Mouse (Mus musculus) heart, postnatal 10 days (tissue): Measurements from ENCODE around the gene Ptprk. TPM values are rescaled to one million over a fixed set of nuclear protein-coding genes. Genes with fewer than 3 reads are reported as not detected.
A peak's percentile ranks its signal among the peaks of the same experiment; 100 is the strongest.

Experiments
- DNase-seq, 2 experiments: peaks; one replicate each; pipeline ENCODE4 v3.0.0; 2021
- intact Hi-C: fragments of 180-260 bp; cut with DNase I; formaldehyde crosslinking; loops from one replicate; pipeline ENCODE4 v1.15.1; 2025
- total RNA-seq, 2 experiments: library from RNA; stranded (reverse); gene quantifications; 2 replicates each; pipeline ENCODE4 v1.2.3; 2021

Ptprk gene
- 10 to 100 TPM; 45.4 to 50.1 TPM for total RNA-seq

GRCm38 (mm10) chr10:28074653-28075451, at the start of gene Ptprk:
TSS of gene Ptprk (plus strand) at chr10:28074820.
- peak; percentile 94 to 96 for DNase-seq
- intact Hi-C loops = loop anchor here (2.0 to 10.0 kb wide), 3 partner anchors 38 to 210 kb away; no protein-coding TSS in a partner anchor

- intact Hi-C loops = no loop called here
- no peak for DNase-seq
Observed at GRCm38 (mm10) chr10:28027791-28028190, 46.8 kb upstream of the Ptprk start.

- no peak for DNase-seq
- intact Hi-C loops = no loop called here
Observed at GRCm38 (mm10) chr10:28036456-28036855, 38.2 kb upstream of the Ptprk start.

GRCm38 (mm10) chr10:28054764-28055163, 19.9 kb upstream of the Ptprk start:
- intact Hi-C loops = no loop called here
- no peak for DNase-seq

GRCm38 (mm10) chr10:28059222-28059621, 15.4 kb upstream of the Ptprk start:
- intact Hi-C loops = no loop called here
- DNase-seq = no peak

- no peak for DNase-seq
- intact Hi-C loops = no loop called here
Observed at GRCm38 (mm10) chr10:28067997-28068396, 6.6 kb upstream of the Ptprk start.

GRCm38 (mm10) chr10:28073991-28074652, 498 bp upstream of the Ptprk start:
- DNase-seq = no peak
- intact Hi-C loops = loop anchor here (2.0 to 10.0 kb wide), 3 partner anchors 39 to 211 kb away; no protein-coding TSS in a partner anchor

- intact Hi-C loops = loop anchor here (2.0 to 10.0 kb wide), 2 partner anchors 37 to 209 kb away; no protein-coding TSS in a partner anchor
- DNase-seq = peak; percentile 58 to 62
Observed at GRCm38 (mm10) chr10:28075491-28076035, 943 bp downstream of the Ptprk start.

- peak; percentile 55 to 58 for DNase-seq
- intact Hi-C loops = loop anchor here (10.0 kb wide), 1 partner anchor 209 kb away; no protein-coding TSS in a partner anchor
Observed at GRCm38 (mm10) chr10:28076036-28076855, 1.6 kb downstream of the Ptprk start.

GRCm38 (mm10) chr10:28078270-28078669, 3.6 kb downstream of the Ptprk start:
- intact Hi-C loops = loop anchor here (10.0 kb wide), 1 partner anchor 207 kb away; no protein-coding TSS in a partner anchor
- no peak for DNase-seq

GRCm38 (mm10) chr10:28081221-28081620, 6.6 kb downstream of the Ptprk start:
- intact Hi-C loops = no loop called here
- DNase-seq = no peak

GRCm38 (mm10) chr10:28083183-28083582, 8.6 kb downstream of the Ptprk start:
- intact Hi-C loops = no loop called here
- no peak for DNase-seq

- intact Hi-C loops = no loop called here
- DNase-seq = no peak
Observed at GRCm38 (mm10) chr10:28083625-28084024, 9.0 kb downstream of the Ptprk start.

GRCm38 (mm10) chr10:28087341-28087740, 12.7 kb downstream of the Ptprk start:
- no peak for DNase-seq
- intact Hi-C loops = no loop called here

GRCm38 (mm10) chr10:28087749-28088148, 13.1 kb downstream of the Ptprk start:
- intact Hi-C loops = no loop called here
- no peak for DNase-seq

- intact Hi-C loops = no loop called here
- no peak for DNase-seq
Observed at GRCm38 (mm10) chr10:28096007-28096406, 21.4 kb downstream of the Ptprk start.

- no peak for DNase-seq
- intact Hi-C loops = no loop called here
Observed at GRCm38 (mm10) chr10:28097637-28098036, 23.0 kb downstream of the Ptprk start.

GRCm38 (mm10) chr10:28098923-28099322, 24.3 kb downstream of the Ptprk start:
- no peak for DNase-seq
- intact Hi-C loops = no loop called here

GRCm38 (mm10) chr10:28103406-28103906, 28.8 kb downstream of the Ptprk start:
- intact Hi-C loops = no loop called here
- DNase-seq = no peak

- no peak for DNase-seq
- intact Hi-C loops = no loop called here
Observed at GRCm38 (mm10) chr10:28103924-28104323, 29.3 kb downstream of the Ptprk start.
